Mouse (Mus musculus) forebrain, embryonic 15.5 days (tissue): Measurements from ENCODE around the gene Pnrc1. TPM values are rescaled to one million over a fixed set of nuclear protein-coding genes. Genes with fewer than 3 reads are reported as not detected.
A peak's percentile ranks its signal among the peaks of the same experiment; 100 is the strongest.

Experiments used
- ATAC-seq: fragments of 200-750 bp; cut with Nextera tagmentation; replicated peaks from 2 replicates; pipeline ENCODE4 v1.8.0; 2017; ENCODE audit warnings: mild to moderate bottlenecking, moderate TSS enrichment, moderate library complexity
- H3K27ac ChIP-seq: fragments of 300-500 bp; sonication (generic); replicated peaks from 2 replicates; pipeline ENCODE4 v1.5.1; 2015; ENCODE audit warnings: mild to moderate bottlenecking, inconsistent platforms
- H3K27me3 ChIP-seq: fragments of 300-500 bp; sonication (generic); 2 replicates; pipeline ENCODE4 v1.6.1; 2015; ENCODE audit warnings: inconsistent platforms
- H3K36me3 ChIP-seq: fragments of 300-500 bp; sonication (generic); 2 replicates; pipeline ENCODE4 v1.6.1; 2015; ENCODE audit warnings: mild to moderate bottlenecking, inconsistent platforms
- H3K4me1 ChIP-seq: fragments of 300-500 bp; sonication (generic); 2 replicates; pipeline ENCODE4 v1.6.1; 2015; ENCODE audit warnings: inconsistent platforms
- H3K4me2 ChIP-seq: fragments of 300-500 bp; sonication (generic); replicated peaks from 2 replicates; pipeline ENCODE4 v1.6.1; 2015; ENCODE audit warnings: mild to moderate bottlenecking, inconsistent platforms
- H3K4me3 ChIP-seq: fragments of 300-500 bp; sonication (generic); 2 replicates; pipeline ENCODE4 v1.5.1; 2015; ENCODE audit warnings: mild to moderate bottlenecking, inconsistent platforms
- H3K9ac ChIP-seq: fragments of 300-500 bp; sonication (generic); replicated peaks from 2 replicates; pipeline ENCODE4 v1.6.1; 2015; ENCODE audit warnings: mild to moderate bottlenecking, inconsistent platforms
- H3K9me3 ChIP-seq: fragments of 300-500 bp; sonication (generic); 2 replicates; pipeline ENCODE4 v1.6.1; 2016; ENCODE audit warnings: inconsistent platforms
- whole genome bisulfite sequencing: fragments of 180-500 bp; shearing (Covaris S2); methylation state at CpG from one replicate; pipeline ENCODE4 v1.1.7; 2015; ENCODE audit warnings: mixed read lengths; 5-methylcytosine and 5-hydroxymethylcytosine counted together
- polyA plus RNA-seq: library from polyadenylated mRNA; unstranded; fragments of >200 nt; fragmentation: Nextera tagmentation; extraction: Ambion mirVana; gene quantifications from 2 replicates; pipeline ENCODE4 v1.2.1, GENCODE M21; 2015

Gene Pnrc1
- polyA plus RNA-seq, 1 experiment from 2014 or later = 97.1 TPM

GRCm38 (mm10) chr4:33261311-33261753 is 28.6 kb downstream of the Pnrc1 start:
- 0 out of 2 replicates have a peak, but pooled peaks have one; percentile 19 for ATAC-seq
- no peak overlapping the region for H3K4me3 ChIP-seq

GRCm38 (mm10) chr4:33260311-33260710 is 29.7 kb downstream of the Pnrc1 start:
- no peaks in the 10 kb centered on the region for H3K27me3 ChIP-seq
- H3K27ac ChIP-seq = no peak overlapping the region
- no peaks in the 10 kb centered on the region for H3K4me1 ChIP-seq
- no peak overlapping the region for H3K4me2 ChIP-seq
- no peak overlapping the region for H3K9ac ChIP-seq
- H3K9me3 ChIP-seq = no peaks in the 10 kb centered on the region
- H3K4me3 ChIP-seq = no peak overlapping the region
- no peak for ATAC-seq
- H3K36me3 ChIP-seq = no peaks in the 10 kb centered on the region

More at GRCm38 (mm10) chr4:33261311-33261753, 28.6 kb downstream of the Pnrc1 start:
- 45% methylated on average over 7 of the region's 7 CpGs for WGBS
- Histone ChIP-seq H3K4me1 (no peaks in the 10 kb centered on the region), H3K9ac (no peak overlapping the region), H3K4me2 (no peak overlapping the region), H3K27me3 (no peaks in the 10 kb centered on the region), H3K9me3 (no peaks in the 10 kb centered on the region), H3K27ac (no peak overlapping the region), H3K36me3 (no peaks in the 10 kb centered on the region)

GRCm38 (mm10) chr4:33257263-33257964 is 32.5 kb downstream of the Pnrc1 start:
- Histone ChIP-seq H3K9ac (no peak overlapping the region), H3K27ac (no peak overlapping the region), H3K9me3 (no peaks in the 10 kb centered on the region), H3K4me2 (no peak overlapping the region), H3K4me3 (no peak overlapping the region), H3K27me3 (no peaks in the 10 kb centered on the region), H3K4me1 (no peaks in the 10 kb centered on the region), H3K36me3 (no peaks in the 10 kb centered on the region)
- WGBS = 80% methylated on average over 11 of the region's 11 CpGs
- ATAC-seq = no peak

GRCm38 (mm10) chr4:33254706-33255105 is 35.3 kb downstream of the Pnrc1 start:
- Histone ChIP-seq H3K4me3 (no peak overlapping the region), H3K9ac (no peak overlapping the region), H3K36me3 (no peaks in the 10 kb centered on the region), H3K9me3 (no peaks in the 10 kb centered on the region), H3K4me2 (no peak overlapping the region), H3K27ac (no peak overlapping the region), H3K27me3 (no peaks in the 10 kb centered on the region), H3K4me1 (no peaks in the 10 kb centered on the region)
- no peak for ATAC-seq
- WGBS = 71% methylated on average over 4 of the region's 4 CpGs

GRCm38 (mm10) chr4:33250867-33251266 is 39.1 kb downstream of the Pnrc1 start:
- H3K27ac ChIP-seq = no peak overlapping the region
- H3K27me3 ChIP-seq = no peaks in the 10 kb centered on the region
- peaks cover 4% of the 10 kb centered on the region; the same call in 1 of the 2 replicates for H3K36me3 ChIP-seq
- no peak for ATAC-seq
- 85% methylated on average over 2 of the region's 2 CpGs for WGBS
- peaks cover 19% of the 10 kb centered on the region for H3K4me1 ChIP-seq
- no peak overlapping the region for H3K9ac ChIP-seq
- H3K4me3 ChIP-seq = no peak overlapping the region
- no peak overlapping the region for H3K4me2 ChIP-seq
- no peaks in the 10 kb centered on the region for H3K9me3 ChIP-seq

GRCm38 (mm10) chr4:33249716-33250230 is 40.2 kb downstream of the Pnrc1 start:
- Histone ChIP-seq H3K27ac (peak overlapping the region; percentile 99), H3K27me3 (no peaks in the 10 kb centered on the region)
- WGBS = 39% methylated on average over 1 of the region's 1 CpGs

GRCm38 (mm10) chr4:33248915-33249314 is 41.0 kb downstream of the Pnrc1 start:
- peak overlapping the region; percentile 99 for H3K27ac ChIP-seq
- no peaks in the 10 kb centered on the region for H3K9me3 ChIP-seq
- under 1% methylated on average over 4 of the region's 4 CpGs for WGBS
- H3K36me3 ChIP-seq = peaks cover 23% of the 10 kb centered on the region
- ATAC-seq = no peak
- peak overlapping the region; percentile 49 for H3K9ac ChIP-seq
- peaks cover 31% of the 10 kb centered on the region for H3K4me1 ChIP-seq
- no peaks in the 10 kb centered on the region for H3K27me3 ChIP-seq
- peak overlapping the region; percentile 78 for H3K4me3 ChIP-seq
- H3K4me2 ChIP-seq = peak overlapping the region; percentile 43

More at GRCm38 (mm10) chr4:33249716-33250230, 40.2 kb downstream of the Pnrc1 start:
- H3K4me3 ChIP-seq = no peak overlapping the region
- H3K4me1 ChIP-seq = peaks cover 30% of the 10 kb centered on the region
- H3K9ac ChIP-seq = 0 out of 2 replicates have a peak overlapping the region, but pooled peaks have one; percentile 17
- no peak overlapping the region for H3K4me2 ChIP-seq
- H3K36me3 ChIP-seq = peaks cover 14% of the 10 kb centered on the region
- H3K9me3 ChIP-seq = no peaks in the 10 kb centered on the region
- no peak for ATAC-seq

- WGBS = under 1% methylated on average over 83 of the region's 88 CpGs
- H3K4me3 ChIP-seq = peak overlapping the region; percentile 78
- peak; percentile 94 for ATAC-seq
- H3K27ac ChIP-seq = peak overlapping the region; percentile 99
- H3K9me3 ChIP-seq = no peaks in the 10 kb centered on the region
- H3K4me1 ChIP-seq = peaks cover 31% of the 10 kb centered on the region
- H3K36me3 ChIP-seq = peaks cover 29% of the 10 kb centered on the region
- H3K9ac ChIP-seq = peak overlapping the region; percentile 96
- H3K4me2 ChIP-seq = peak overlapping the region; percentile 43
- H3K27me3 ChIP-seq = no peaks in the 10 kb centered on the region
These were observed 41.7 kb downstream of the Pnrc1 start for GRCm38 (mm10) chr4:33248062-33248889.

- Histone ChIP-seq H3K27me3 (no peaks in the 10 kb centered on the region), H3K9ac (peak overlapping the region; percentile 96), H3K36me3 (peaks cover 34% of the 10 kb centered on the region), H3K4me3 (peak overlapping the region; percentile 78), H3K4me2 (peak overlapping the region; percentile 79), H3K27ac (peak overlapping the region; percentile 99), H3K9me3 (no peaks in the 10 kb centered on the region), H3K4me1 (peaks cover 34% of the 10 kb centered on the region)
- under 1% methylated on average over 60 of the region's 60 CpGs for WGBS
- ATAC-seq = peak; percentile 90
These were observed 42.4 kb downstream of the Pnrc1 start for GRCm38 (mm10) chr4:33247479-33248053.

- Histone ChIP-seq H3K4me2 (peak overlapping the region; percentile 79), H3K27me3 (no peaks in the 10 kb centered on the region), H3K27ac (no peak overlapping the region), H3K36me3 (peaks cover 38% of the 10 kb centered on the region), H3K9me3 (no peaks in the 10 kb centered on the region), H3K4me1 (peaks cover 37% of the 10 kb centered on the region), H3K4me3 (peak overlapping the region; percentile 78), H3K9ac (no peak overlapping the region)
- no peak for ATAC-seq
- WGBS = 92% methylated on average over 14 of the region's 14 CpGs
These were observed 44.0 kb downstream of the Pnrc1 start for GRCm38 (mm10) chr4:33245853-33246395.

GRCm38 (mm10) chr4:33243921-33244320 is 46.0 kb downstream of the Pnrc1 start:
- H3K4me1 ChIP-seq = peaks cover 31% of the 10 kb centered on the region
- H3K9me3 ChIP-seq = no peaks in the 10 kb centered on the region
- no peak for ATAC-seq
- H3K9ac ChIP-seq = no peak overlapping the region
- H3K27ac ChIP-seq = no peak overlapping the region
- H3K4me2 ChIP-seq = no peak overlapping the region
- 86% methylated on average over 4 of the region's 4 CpGs for WGBS
- H3K36me3 ChIP-seq = peaks cover 38% of the 10 kb centered on the region
- no peak overlapping the region for H3K4me3 ChIP-seq
- no peaks in the 10 kb centered on the region for H3K27me3 ChIP-seq
